Mouse (Mus musculus) liver, adult 2 months (tissue): ENCODE data around the gene Cib2.

Experiments
- CTCF ChIP-seq: fragments of 200-500 bp; IDR thresholded peaks from 2 replicates; pipeline ENCODE4 v1.5.1; 2011; ENCODE audit warnings: low read depth, low read length, control low read depth
- POLR2A ChIP-seq: fragments of 200-500 bp; IDR thresholded peaks from 2 replicates; pipeline ENCODE4 v1.6.1; 2011; ENCODE audit warnings: low read length, control low read depth; ENCODE audit not compliant: insufficient read depth; ENCODE audit errors: extremely low read depth

DNA sequence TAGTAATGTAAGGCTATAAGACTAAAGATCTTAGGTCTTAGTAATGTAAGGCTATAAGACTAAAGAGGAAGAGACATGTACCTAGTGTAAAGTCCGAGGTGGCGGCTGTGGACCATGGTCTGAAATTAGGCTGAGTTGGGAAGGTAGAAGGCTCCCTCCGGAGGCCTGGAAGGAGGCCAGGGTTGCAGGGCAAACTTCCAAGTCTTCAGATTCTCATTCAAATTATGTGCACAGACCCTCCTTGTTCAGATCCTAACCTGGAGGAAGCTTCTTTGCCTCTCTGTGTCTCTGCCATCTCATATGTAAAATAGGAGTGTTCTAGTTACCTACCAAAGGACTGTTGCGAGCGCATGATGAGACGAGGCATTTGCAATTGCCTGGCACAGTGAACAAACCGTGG is 23.8 kb downstream of the Cib2 start:
- no peak for TF ChIP-seq POLR2A
- TF ChIP-seq CTCF, result peak; percentile 45
